Mouse (Mus musculus) lung, postnatal 0 days (tissue): ENCODE data around the gene Tyro3. TPM values are rescaled to one million over a fixed set of nuclear protein-coding genes. Genes with fewer than 3 reads are reported as not detected.

Experiments
- ATAC-seq: fragments of 200-750 bp; cut with Nextera tagmentation; 2 replicates; pipeline ENCODE4 v1.8.0; 2017; ENCODE audit warnings: moderate library complexity
- DNase-seq: peaks from one replicate; pipeline ENCODE4 v3.0.0-alpha.2; 2016; ENCODE audit warnings: low spot score
- H3K27ac ChIP-seq: fragments of 300-500 bp; sonication (generic); 2 replicates; pipeline ENCODE4 v1.5.1; 2014; ENCODE audit warnings: antibody characterized with exemption, mild to moderate bottlenecking, low read length, mixed read lengths
- H3K27me3 ChIP-seq: fragments of 300-500 bp; sonication (generic); replicated peaks from 2 replicates; pipeline ENCODE4 v1.6.1; 2014; ENCODE audit warnings: low read length, mixed read lengths; ENCODE audit not compliant: insufficient read depth
- H3K36me3 ChIP-seq: fragments of 300-500 bp; sonication (generic); 2 replicates; pipeline ENCODE4 v1.6.1; 2014; ENCODE audit warnings: low read length, mixed read lengths; ENCODE audit not compliant: insufficient read depth
- H3K4me1 ChIP-seq: fragments of 300-500 bp; sonication (generic); 2 replicates; pipeline ENCODE4 v1.6.1; 2014; ENCODE audit warnings: antibody characterized with exemption, low read depth, low read length, mixed read lengths; ENCODE audit not compliant: insufficient read depth
- H3K4me2 ChIP-seq: fragments of 300-500 bp; sonication (generic); replicated peaks from 2 replicates; pipeline ENCODE4 v1.6.1; 2014; ENCODE audit warnings: low read depth, mild to moderate bottlenecking, low read length, moderate library complexity, mixed read lengths
- H3K4me3 ChIP-seq: fragments of 300-500 bp; sonication (generic); 2 replicates; pipeline ENCODE4 v1.5.1; 2014; ENCODE audit warnings: low read depth, low read length
- H3K9ac ChIP-seq: fragments of 300-500 bp; sonication (generic); replicated peaks from 2 replicates; pipeline ENCODE4 v1.6.1; 2014; ENCODE audit warnings: low read depth, mild to moderate bottlenecking
- H3K9me3 ChIP-seq: fragments of 300-500 bp; sonication (generic); 2 replicates; pipeline ENCODE4 v1.6.1; 2016; ENCODE audit warnings: low read length, mixed read lengths
- CTCF ChIP-seq: IDR thresholded peaks from 2 replicates; pipeline ENCODE4 v1.5.1; 2016; ENCODE audit warnings: antibody characterized with exemption, mild to moderate bottlenecking
- EP300 ChIP-seq: IDR thresholded peaks from 2 replicates; pipeline ENCODE4 v1.6.1; 2016; ENCODE audit warnings: antibody characterized with exemption, mild to moderate bottlenecking, control low read depth
- WGBS: fragments of 180-500 bp; shearing (Covaris S2); extraction: QIAGEN DNeasy Blood & Tissue Kit; methylation state at CpG from one replicate; pipeline ENCODE4 v1.1.7; 2014; 5-methylcytosine and 5-hydroxymethylcytosine counted together
- polyA plus RNA-seq: library from polyadenylated mRNA; unstranded; fragments of >200 nt; fragmentation: Nextera tagmentation; extraction: Ambion mirVana; gene quantifications from 2 replicates; pipeline ENCODE4 v1.2.1, GENCODE M21; 2015

Tyro3 gene
- polyA plus RNA-seq = 7.3 and 7.9 TPM in 2 replicates

- no peaks in the 10 kb centered on the region for H3K36me3 ChIP-seq
- TF ChIP-seq EP300 (no peak), CTCF (no peak)
- 0 out of 2 replicates have a peak within 1 kb of the TSS, but pooled peaks have one; percentile 100 for H3K4me2 ChIP-seq
- H3K27ac ChIP-seq = no peak within 1 kb of the TSS
- 63% methylated on average over 5 of the region's 5 CpGs for WGBS
- no peak for DNase-seq
- H3K9ac ChIP-seq = no peak within 1 kb of the TSS
- H3K4me1 ChIP-seq = no peaks in the 10 kb centered on the region; the same call in 1 of the 2 replicates
- H3K9me3 ChIP-seq = no peaks in the 10 kb centered on the region
- ATAC-seq = no peak
- no peaks in the 10 kb centered on the region for H3K27me3 ChIP-seq
- H3K4me3 ChIP-seq = no peak within 1 kb of the TSS
Measured at GRCm38 (mm10) chr2:119797279-119797783, at the start of gene Tyro3. Gene Tyro3, plus strand, starts transcription at chr2:119797733.

DNA sequence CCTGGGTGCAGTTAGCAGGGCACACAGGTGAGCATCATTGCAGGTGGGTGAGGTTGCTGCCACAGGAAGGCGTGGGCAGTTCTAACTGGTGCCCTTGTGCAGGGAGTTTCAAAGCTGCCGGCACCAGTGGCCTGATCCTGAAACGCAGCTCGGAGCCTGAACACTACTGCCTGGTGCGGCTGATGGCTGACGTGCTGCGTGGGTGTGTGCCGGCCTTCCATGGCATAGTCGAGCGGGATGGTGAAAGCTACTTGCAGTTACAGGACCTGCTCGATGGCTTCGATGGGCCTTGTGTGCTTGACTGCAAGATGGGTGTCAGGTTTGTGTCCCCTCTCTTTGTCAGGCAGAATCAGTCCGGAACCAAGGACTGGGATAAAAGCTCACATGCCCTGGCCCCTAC lies 48.3 kb upstream of the Tyro3 start:
- Histone ChIP-seq H3K27me3 (peaks cover 2% of the 10 kb centered on the region; the same call in 1 of the 2 replicates), H3K4me1 (peaks cover 7% of the 10 kb centered on the region; the same call in 1 of the 2 replicates), H3K27ac (no peak overlapping the region), H3K9me3 (no peaks in the 10 kb centered on the region), H3K4me2 (no peak overlapping the region), H3K9ac (no peak overlapping the region), H3K36me3 (no peaks in the 10 kb centered on the region), H3K4me3 (no peak overlapping the region)
- whole genome bisulfite sequencing = 69% methylated on average over 13 of the region's 13 CpGs
- DNase-seq (no peak), ATAC-seq (no peak)
- TF ChIP-seq CTCF = no peak
- TF ChIP-seq EP300 = no peak

GRCm38 (mm10) chr2:119757601-119758100 lies 39.9 kb upstream of the Tyro3 start:
- Histone ChIP-seq H3K4me3 (peak overlapping the region; percentile 63), H3K9me3 (no peaks in the 10 kb centered on the region), H3K27ac (no peak overlapping the region), H3K9ac (no peak overlapping the region), H3K4me2 (peak overlapping the region; percentile 100), H3K27me3 (peaks cover 15% of the 10 kb centered on the region), H3K36me3 (no peaks in the 10 kb centered on the region), H3K4me1 (peaks cover 6% of the 10 kb centered on the region; the same call in 1 of the 2 replicates)
- 8% methylated on average over 18 of the region's 31 CpGs for WGBS
- TF ChIP-seq CTCF = no peak
- DNase-seq (no peak), ATAC-seq (peak; percentile 62)

DNA sequence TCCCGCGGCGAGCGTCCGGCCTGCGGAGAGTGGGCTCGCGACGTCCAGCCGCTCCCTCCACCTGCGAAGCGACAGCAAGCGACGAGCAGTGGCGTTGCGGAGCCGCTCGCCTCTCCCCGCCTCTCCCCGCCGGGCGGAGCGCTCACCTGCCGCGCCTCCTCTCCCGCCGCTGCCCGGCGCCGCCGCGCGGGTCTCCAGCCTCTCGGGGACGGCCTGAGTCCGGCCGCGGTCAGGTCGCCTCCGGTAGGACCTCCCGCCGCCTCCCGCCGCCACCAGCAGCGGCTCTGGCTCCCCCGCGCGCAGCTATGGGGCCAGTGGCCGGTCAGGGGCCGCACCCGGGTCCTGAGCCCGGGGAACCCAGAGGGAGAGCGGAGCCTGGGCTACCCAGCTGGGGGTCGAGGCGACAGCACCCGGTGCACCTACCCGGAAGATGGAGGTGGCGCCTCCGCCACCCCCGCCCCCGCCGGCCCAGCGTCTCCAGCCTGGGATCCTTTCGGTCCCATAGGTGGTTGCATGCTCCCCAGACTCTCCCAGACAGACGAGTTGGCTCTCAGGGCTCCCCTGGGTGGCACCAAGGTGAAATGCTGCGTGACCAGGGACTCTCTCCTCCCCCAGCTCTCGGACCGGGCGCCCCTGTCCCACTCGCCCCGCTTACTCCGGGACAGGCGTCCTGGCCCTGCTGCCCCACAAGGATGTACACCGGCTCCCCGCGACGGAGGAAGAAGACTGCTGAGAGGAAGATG lies 39.3 kb upstream of the Tyro3 start:
- no peak for TF ChIP-seq EP300
- no peak for TF ChIP-seq CTCF
- Histone ChIP-seq H3K9me3 (no peaks in the 10 kb centered on the region), H3K27ac (no peak overlapping the region), H3K4me1 (peaks cover 6% of the 10 kb centered on the region; the same call in 1 of the 2 replicates), H3K36me3 (no peaks in the 10 kb centered on the region), H3K4me3 (peak overlapping the region; percentile 63), H3K4me2 (peak overlapping the region; percentile 100), H3K27me3 (peaks cover 15% of the 10 kb centered on the region), H3K9ac (no peak overlapping the region)
- WGBS = under 1% methylated on average over 36 of the region's 77 CpGs
- peak; percentile 79 for ATAC-seq
- peak; percentile 42 for DNase-seq

DNA sequence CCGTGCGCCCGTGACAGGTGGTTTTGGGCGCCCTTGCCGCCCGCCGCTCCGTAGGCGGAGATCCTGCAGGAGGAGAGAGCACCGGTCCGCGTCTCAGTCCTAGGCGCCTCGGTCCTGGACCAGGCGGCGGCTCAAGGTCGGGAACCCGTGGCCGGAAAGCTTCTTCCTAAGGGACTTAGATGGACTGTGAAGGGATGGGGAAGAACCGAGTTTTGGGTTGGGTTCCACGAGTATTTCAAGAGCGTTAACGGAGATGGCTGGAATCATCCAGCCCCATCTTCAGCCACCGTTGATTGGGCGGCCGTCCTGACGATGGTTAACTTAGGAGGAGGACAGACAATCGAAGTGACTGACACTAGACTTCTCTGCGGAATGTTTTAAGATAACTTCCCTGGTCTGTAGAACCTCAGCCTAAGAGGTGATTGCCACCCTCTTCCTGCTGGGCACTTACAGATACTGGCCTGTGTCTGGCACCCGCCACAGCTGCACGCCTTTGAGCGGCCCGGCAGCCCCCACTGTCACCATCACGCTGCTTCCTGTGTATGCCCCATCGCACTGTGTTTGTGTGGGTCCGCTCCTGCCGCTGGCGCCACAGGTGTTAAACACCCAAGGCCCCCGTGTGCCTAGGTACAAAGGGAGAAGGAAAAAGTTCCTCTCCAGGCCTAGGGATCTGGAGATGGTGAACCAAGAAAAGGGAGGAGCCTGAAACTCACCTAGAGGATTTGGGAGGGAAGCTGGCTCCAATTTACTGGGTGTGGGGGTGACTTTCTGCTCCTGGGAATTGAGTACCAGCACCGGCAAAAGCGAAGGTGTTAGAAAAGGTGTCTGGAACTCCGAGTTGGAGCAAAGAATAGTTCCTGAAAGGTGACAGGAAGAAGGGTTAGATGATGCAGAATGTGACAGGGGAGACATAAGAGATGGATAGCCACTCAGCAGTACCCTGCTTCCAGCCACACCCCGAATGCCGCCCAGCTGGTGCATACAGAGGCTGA lies 38.4 kb upstream of the Tyro3 start:
- no peak for TF ChIP-seq CTCF
- TF ChIP-seq EP300 = no peak
- Histone ChIP-seq H3K27ac (no peak overlapping the region), H3K9me3 (no peaks in the 10 kb centered on the region), H3K4me3 (peak overlapping the region; percentile 63), H3K36me3 (no peaks in the 10 kb centered on the region), H3K27me3 (peaks cover 15% of the 10 kb centered on the region), H3K4me2 (peak overlapping the region; percentile 100), H3K9ac (no peak overlapping the region), H3K4me1 (peaks cover 6% of the 10 kb centered on the region; the same call in 1 of the 2 replicates)
- ATAC-seq (no peak), DNase-seq (no peak)
- WGBS = 6% methylated on average over 44 of the region's 44 CpGs

DNA sequence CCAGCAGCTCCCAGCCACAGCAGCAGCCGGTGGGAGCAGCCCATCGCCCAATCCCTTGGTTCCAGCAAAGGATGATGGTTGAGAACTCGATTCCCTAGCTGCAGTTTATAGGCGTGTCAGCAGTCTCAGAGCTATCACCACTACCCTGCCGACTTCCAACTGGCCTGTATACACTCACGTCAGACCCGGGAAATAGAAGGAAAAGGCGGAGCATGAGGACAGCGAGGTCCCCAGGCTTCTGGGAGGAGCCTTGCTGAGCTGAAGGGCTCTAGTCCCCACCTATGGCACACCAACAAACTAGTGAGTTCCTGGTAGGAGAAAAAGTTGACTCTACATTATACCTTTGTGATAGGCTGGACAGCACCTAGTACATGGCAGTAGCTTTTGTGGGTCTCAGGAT lies 37.3 kb upstream of the Tyro3 start, which contains the start of gene Ltk:
Gene Ltk (minus strand): TSS at position 181 of the 400 bp plus-strand sequence.
- H3K27ac ChIP-seq = no peak within 1 kb of the TSS
- H3K4me2 ChIP-seq = no peak within 1 kb of the TSS
- 0 out of 2 replicates have a peak within 1 kb of the TSS, but pooled peaks have one; percentile 63 for H3K4me3 ChIP-seq
- H3K9ac ChIP-seq = no peak within 1 kb of the TSS
- no peak for ATAC-seq
- 13% methylated on average over 9 of the region's 9 CpGs for whole genome bisulfite sequencing
- peaks cover 6% of the 10 kb centered on the region; the same call in 1 of the 2 replicates for H3K4me1 ChIP-seq
- TF ChIP-seq EP300 (no peak), CTCF (no peak)
- H3K9me3 ChIP-seq = no peaks in the 10 kb centered on the region
- peaks cover 15% of the 10 kb centered on the region for H3K27me3 ChIP-seq
- H3K36me3 ChIP-seq = no peaks in the 10 kb centered on the region
- DNase-seq = no peak
